28 mouse cellular contexts compared by ENCODE assay signal in genomic region chr4:59536281-59536680, GRCm38 (mm10). TPM values are rescaled to one million over a fixed set of nuclear protein-coding genes. Genes with fewer than 3 reads are reported as not detected.
DNase-seq lines count a peak whose midpoint lies in the region; ATAC-seq and TF ChIP-seq lines count a peak whose summit lies in the region.
"Had no signal": no experiment of that assay in that cellular context is flagged by ENCODE, and none has a peak within 500 bp of the region (broad histone marks: within the 10 kb centered on the region; RNA-seq: fewer than 3 reads in every experiment).

No protein-coding gene starts in this region.

- no peak for DNase-seq in liver, embryonic 14.5 days (ENCODE audit: low read depth in 3 of 3, low spot score in 3 of 3)
- no peak for DNase-seq in liver, postnatal 0 days
- peak; percentile 76 for DNase-seq in R1 (ENCODE audit: low read depth, low spot score)
- DNase-seq in adrenal gland, adult 2 months, result no peak
- DNase-seq in gastrocnemius, postnatal 10 days, result no peak
- DNase-seq: adrenal gland, postnatal 10 days; adrenal gland, postnatal 36 days; cerebellum, adult 18-20 months; cerebellum, adult 9-10 months; cerebellum, postnatal 14 days; gastrocnemius, adult 2 months; gastrocnemius, postnatal 25 days; heart, adult 18-20 months; heart, postnatal 10 days; heart, postnatal 36 days had no signal

- H3K4me1 ChIP-seq in liver, embryonic 14.5 days (replicated peaks; ENCODE audit: control insufficient read depth in 2 of 2, insufficient read depth in 2 of 2, low read length in 1 of 2), result peaks cover 44 to 50% of the 10 kb centered on the region in 2 experiments
- peaks cover 43% of the 10 kb centered on the region for H3K4me1 ChIP-seq in liver, postnatal 0 days (ENCODE audit: insufficient read depth)
- peaks cover 43% of the 10 kb centered on the region for H3K4me1 ChIP-seq in liver, embryonic 16.5 days (ENCODE audit: control insufficient read depth, low read depth, low read length)
- H3K4me1 ChIP-seq: forebrain, embryonic 10.5 days; forebrain, embryonic 13.5 days; hindbrain, embryonic 10.5 days; hindbrain, embryonic 13.5 days had no signal

- ATAC-seq in liver, embryonic 14.5 days (ENCODE audit: insufficient read depth), result no peak
- no peak for ATAC-seq in liver, postnatal 0 days
- ATAC-seq in liver, embryonic 16.5 days (ENCODE audit: low read depth), result no peak
- ATAC-seq: activated CD4-positive, CD25-positive, alpha-beta regulatory T cell, adult 4 months; CD4-positive, CD25-positive, alpha-beta regulatory T cell, adult 4 months; forebrain, embryonic 13.5 days; forebrain, embryonic 16.5 days; hindbrain, postnatal 0 days; inflammation-experienced regulatory T-cells, adult 6 months; Patski had no signal

- no peak for TF ChIP-seq CTCF in liver, embryonic 14.5 days (IDR thresholded peaks at IDR 0.05; ENCODE audit: low read depth)
- TF ChIP-seq CTCF in liver, postnatal 0 days (IDR thresholded peaks at IDR 0.05; ENCODE audit: low read depth), result no peak

- no peak overlapping the region for H3K4me3 ChIP-seq in liver, embryonic 14.5 days (ENCODE audit: insufficient read depth in 1 of 2, low read depth in 2 of 2, low read length in 2 of 2)
- no peak overlapping the region for H3K4me3 ChIP-seq in liver, postnatal 0 days (ENCODE audit: low read depth, low read length)
- H3K4me3 ChIP-seq in liver, embryonic 16.5 days (ENCODE audit: low read depth, low read length), result no peak overlapping the region
- H3K4me3 ChIP-seq: forebrain, embryonic 10.5 days; forebrain, embryonic 13.5 days; gastrocnemius, adult 2 months; heart, embryonic 12.5 days; heart, embryonic 15.5 days; hindbrain, embryonic 10.5 days; hindbrain, embryonic 13.5 days had no signal

- WGBS in liver, embryonic 14.5 days (ENCODE audit: insufficient replicate concordance), result 78% methylated on average over 1 of the region's 1 CpGs
- 73% methylated on average over 1 of the region's 1 CpGs for WGBS in liver, postnatal 0 days (ENCODE audit: insufficient replicate concordance)
- WGBS in liver, embryonic 16.5 days (ENCODE audit: insufficient replicate concordance), result 74% methylated on average over 1 of the region's 1 CpGs

- no peaks in the 10 kb centered on the region for H3K9me3 ChIP-seq in liver, embryonic 14.5 days (ENCODE audit: control insufficient read depth, low read length)
- no peaks in the 10 kb centered on the region for H3K9me3 ChIP-seq in liver, postnatal 0 days (ENCODE audit: low read length)
- H3K9me3 ChIP-seq in liver, embryonic 16.5 days (replicated peaks; ENCODE audit: control insufficient read depth, low read length), result no peaks in the 10 kb centered on the region
- H3K9me3 ChIP-seq: forebrain, embryonic 10.5 days; forebrain, embryonic 13.5 days; heart, embryonic 12.5 days; heart, embryonic 15.5 days; hindbrain, embryonic 10.5 days; hindbrain, embryonic 13.5 days had no signal

- H3K27ac ChIP-seq in liver, embryonic 14.5 days, result peak overlapping the region; percentile 2; the same call in 1 of the 2 replicates
- no peak overlapping the region for H3K27ac ChIP-seq in liver, postnatal 0 days (ENCODE audit: low read depth)
- peak overlapping the region; percentile 41 for H3K27ac ChIP-seq in liver, embryonic 16.5 days (ENCODE audit: low read length)
- H3K27ac ChIP-seq: forebrain, embryonic 10.5 days; forebrain, embryonic 13.5 days; gastrocnemius, adult 2 months; heart, embryonic 15.5 days; hindbrain, embryonic 10.5 days; hindbrain, embryonic 13.5 days; hindbrain, postnatal 0 days had no signal

- no peak overlapping the region for H3K4me2 ChIP-seq in liver, embryonic 14.5 days (ENCODE audit: low read depth)
- H3K4me2 ChIP-seq in liver, postnatal 0 days (ENCODE audit: low read depth, low read length), result no peak overlapping the region
- H3K4me2 ChIP-seq in liver, embryonic 16.5 days (ENCODE audit: low read depth, low read length), result no peak overlapping the region
- H3K4me2 ChIP-seq: forebrain, embryonic 13.5 days; heart, embryonic 12.5 days; heart, embryonic 15.5 days; hindbrain, embryonic 13.5 days had no signal

- no peaks in the 10 kb centered on the region for H3K27me3 ChIP-seq in liver, embryonic 14.5 days (ENCODE audit: control insufficient read depth, insufficient read depth, low read length)
- H3K27me3 ChIP-seq in liver, postnatal 0 days (ENCODE audit: insufficient read depth, low read length), result no peaks in the 10 kb centered on the region
- H3K27me3 ChIP-seq in liver, embryonic 16.5 days (ENCODE audit: control insufficient read depth, insufficient read depth, low read depth, low read length), result no peaks in the 10 kb centered on the region
- H3K27me3 ChIP-seq: forebrain, embryonic 13.5 days; heart, embryonic 12.5 days; heart, embryonic 15.5 days; hindbrain, embryonic 13.5 days; Patski had no signal

- peaks cover 2% of the 10 kb centered on the region for H3K36me3 ChIP-seq in liver, embryonic 14.5 days (replicated peaks; ENCODE audit: control insufficient read depth, insufficient read depth, low read depth)
- peaks cover 4% of the 10 kb centered on the region; the same call in 1 of the 2 replicates for H3K36me3 ChIP-seq in liver, postnatal 0 days (replicated peaks; ENCODE audit: insufficient read depth, low read length)
- peaks cover 3% of the 10 kb centered on the region; the same call in 1 of the 2 replicates for H3K36me3 ChIP-seq in liver, embryonic 16.5 days (ENCODE audit: control insufficient read depth, insufficient read depth)
- H3K36me3 ChIP-seq: forebrain, embryonic 10.5 days; heart, embryonic 12.5 days; heart, embryonic 15.5 days; hindbrain, embryonic 10.5 days; hindbrain, embryonic 13.5 days had no signal

- no peak overlapping the region for H3K9ac ChIP-seq in liver, embryonic 14.5 days (replicated peaks)
- H3K9ac ChIP-seq in liver, postnatal 0 days (replicated peaks), result no peak overlapping the region
- H3K9ac ChIP-seq in liver, embryonic 16.5 days (ENCODE audit: low read depth, low read length), result no peak overlapping the region
- H3K9ac ChIP-seq: forebrain, embryonic 13.5 days; heart, embryonic 12.5 days; heart, embryonic 15.5 days; hindbrain, embryonic 13.5 days had no signal

- no peak for TF ChIP-seq EP300 in liver, embryonic 14.5 days (IDR thresholded peaks at IDR 0.05; ENCODE audit: low read depth)
- TF ChIP-seq EP300 in liver, postnatal 0 days (IDR thresholded peaks at IDR 0.05; ENCODE audit: low read depth), result no peak

RNA-seq across cellular contexts. Expression of gene Ptbp3, which starts 12.9 kb away (rescaled TPM):
- polyA plus RNA-seq in liver, embryonic 14.5 days (2012; rRNA removed), result 22.7 and 26.6 TPM in 2 replicates
- polyA plus RNA-seq in liver, embryonic 14.5 days (2014; fragmentation: Nextera tagmentation; extraction: Ambion mirVana), result 64.7 and 72.3 TPM in 2 replicates
- polyA plus RNA-seq in liver, postnatal 0 days (2015; fragmentation: Nextera tagmentation; extraction: Ambion mirVana), result 35.6 and 36.3 TPM in 2 replicates
- polyA plus RNA-seq in liver, embryonic 16.5 days (2015; fragmentation: Nextera tagmentation; extraction: Ambion mirVana), result 52.4 and 54.2 TPM in 2 replicates
- total RNA-seq in adrenal gland, adult 2 months (2021), result 100 to 1,000 TPM in 1 of 2 experiments, 10 to 100 TPM in 1; 84.2 to 111 TPM
- polyA plus RNA-seq in adrenal gland, adult 2 months (2012; rRNA removed), result 22.5 and 40.9 TPM in 2 replicates
- 10 to 100 TPM; 27.9 to 31.7 TPM for total RNA-seq in gastrocnemius, postnatal 10 days (2021)

RNA-seq across cellular contexts. Expression of gene Hsdl2, which starts 45.1 kb away (rescaled TPM):
- polyA plus RNA-seq in liver, embryonic 14.5 days (2012; rRNA removed), result 5.5 and 10.4 TPM in 2 replicates
- polyA plus RNA-seq in liver, embryonic 14.5 days (2014; fragmentation: Nextera tagmentation; extraction: Ambion mirVana), result 16.3 and 17.6 TPM in 2 replicates
- polyA plus RNA-seq in liver, postnatal 0 days (2015; fragmentation: Nextera tagmentation; extraction: Ambion mirVana), result 58.9 and 61.6 TPM in 2 replicates
- polyA plus RNA-seq in liver, embryonic 16.5 days (2015; fragmentation: Nextera tagmentation; extraction: Ambion mirVana), result 20.9 and 21.3 TPM in 2 replicates
- total RNA-seq in adrenal gland, adult 2 months (2021), result 100 to 1,000 TPM in 1 of 2 experiments, 10 to 100 TPM in 1; 73.7 to 106 TPM
- polyA plus RNA-seq in adrenal gland, adult 2 months (2012; rRNA removed), result 8.7 and 8.9 TPM in 2 replicates
- total RNA-seq in gastrocnemius, postnatal 10 days (2021), result 10 to 100 TPM; 48.3 to 51.6 TPM
